Comparison of ENCODE assay signal across 8 mouse cellular contexts in the genomic region with DNA sequence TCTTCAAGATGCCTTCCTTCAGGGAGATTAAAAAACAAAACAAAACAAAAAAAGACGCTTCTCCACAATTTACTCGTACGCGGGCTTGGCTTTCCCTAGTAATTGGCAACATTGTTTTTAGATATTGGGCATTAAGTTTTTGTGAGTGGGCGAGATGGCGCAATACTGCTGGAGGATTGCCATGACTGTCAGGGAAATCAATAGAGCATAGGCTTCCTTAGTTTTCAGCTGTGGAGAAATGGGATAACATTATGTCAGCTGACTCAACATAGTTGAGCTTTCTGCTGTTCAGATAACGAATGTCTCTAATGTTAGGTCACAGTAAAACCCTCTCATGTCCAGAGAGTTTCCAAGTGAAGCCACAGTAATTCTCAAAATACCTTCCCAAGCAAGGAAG. TPM values are rescaled to one million over a fixed set of nuclear protein-coding genes. Genes with fewer than 3 reads are reported as not detected.
DNase-seq lines count a peak whose midpoint lies in the region; ATAC-seq lines count a peak whose summit lies in the region.

No protein-coding gene starts in this region.

- H3K36me3 ChIP-seq in heart, embryonic 10.5 days, result peaks cover 58% of the 10 kb centered on the region

- peaks cover 5% of the 10 kb centered on the region for H3K4me1 ChIP-seq in heart, embryonic 10.5 days

- DNase-seq in gastrocnemius, postnatal 25 days, result peak; percentile 30
- no peak for DNase-seq in gastrocnemius, postnatal 4 days (ENCODE audit: low spot score in 2 of 2)
- DNase-seq in adrenal gland, postnatal 36 days, result peak; percentile 64 to 72
- DNase-seq in heart, embryonic 10.5 days (ENCODE audit: low spot score), result no peak
- DNase-seq in layer of hippocampus, adult 11-12 months (ENCODE audit: low spot score), result peak; percentile 50
- DNase-seq in lung, postnatal 36 days, result peak; percentile 76
- no peak for DNase-seq in spleen, adult 12 weeks (ENCODE audit: low spot score)

- 34% methylated on average over 7 of the region's 7 CpGs for WGBS in heart, embryonic 10.5 days

- no peaks in the 10 kb centered on the region for H3K27me3 ChIP-seq in heart, embryonic 10.5 days (ENCODE audit: insufficient read depth, poor library complexity, severe bottlenecking)

- peak overlapping the region; percentile 89 for H3K27ac ChIP-seq in heart, embryonic 10.5 days

- ATAC-seq in erythroid progenitor cell, adult 5-6 weeks (replicated peaks; ENCODE audit: low FRiP score, poor library complexity, severe bottlenecking), result no peak

- peak overlapping the region; percentile 88 for H3K4me3 ChIP-seq in heart, embryonic 10.5 days

- no peaks in the 10 kb centered on the region for H3K9me3 ChIP-seq in heart, embryonic 10.5 days

RNA-seq across cellular contexts. Expression of gene Iah1, which starts 0.7 kb away (rescaled TPM):
- 10 to 100 TPM in 1 of 2 experiments, 1 to 10 TPM in 1; 3.7 to 10.9 TPM for total RNA-seq in gastrocnemius, postnatal 25 days (2021)
- 10 to 100 TPM; 14.6 to 17.2 TPM for total RNA-seq in gastrocnemius, postnatal 4 days (2021)
- total RNA-seq in adrenal gland, postnatal 36 days (2021), result 10 to 100 TPM; 73.0 to 79.4 TPM
- 38.9 and 40.8 TPM in 2 replicates for polyA plus RNA-seq in heart, embryonic 10.5 days (2016; fragmentation: Nextera tagmentation; extraction: Ambion mirVana)
- total RNA-seq in erythroid progenitor cell, adult 5-6 weeks (2015; ENCODE audit: low replicate concordance), result 15.1 and 20.9 TPM in 2 replicates
- 9.2 and 16.3 TPM in 2 replicates for total RNA-seq in erythroid progenitor cell, adult 5-6 weeks (2017; ENCODE audit: low replicate concordance)

RNA-seq across cellular contexts. Expression of gene Itgb1bp1, which starts 30.8 kb away (rescaled TPM):
- total RNA-seq in gastrocnemius, postnatal 25 days (2021), result 10 to 100 TPM; 34.8 to 37.9 TPM
- total RNA-seq in gastrocnemius, postnatal 4 days (2021), result 10 to 100 TPM; 37.0 to 37.3 TPM
- total RNA-seq in adrenal gland, postnatal 36 days (2021), result 100 to 1,000 TPM in 1 of 2 experiments, 10 to 100 TPM in 1; 95.2 to 113 TPM
- 39.5 and 40.8 TPM in 2 replicates for polyA plus RNA-seq in heart, embryonic 10.5 days (2016; fragmentation: Nextera tagmentation; extraction: Ambion mirVana)
- 14.4 and 15.1 TPM in 2 replicates for total RNA-seq in erythroid progenitor cell, adult 5-6 weeks (2015; ENCODE audit: low replicate concordance)
- total RNA-seq in erythroid progenitor cell, adult 5-6 weeks (2017; ENCODE audit: low replicate concordance), result 11.8 and 15.7 TPM in 2 replicates

RNA-seq across cellular contexts. Expression of gene Cpsf3, which starts 31.7 kb away (rescaled TPM):
- 10 to 100 TPM; 19.0 to 20.1 TPM for total RNA-seq in gastrocnemius, postnatal 25 days (2021)
- 10 to 100 TPM; 38.9 to 43.3 TPM for total RNA-seq in gastrocnemius, postnatal 4 days (2021)
- total RNA-seq in adrenal gland, postnatal 36 days (2021), result 10 to 100 TPM; 60.1 to 77.0 TPM
- polyA plus RNA-seq in heart, embryonic 10.5 days (2016; fragmentation: Nextera tagmentation; extraction: Ambion mirVana), result 91.9 and 106 TPM in 2 replicates
- total RNA-seq in erythroid progenitor cell, adult 5-6 weeks (2015; ENCODE audit: low replicate concordance), result 13.7 and 68.3 TPM in 2 replicates
- total RNA-seq in erythroid progenitor cell, adult 5-6 weeks (2017; ENCODE audit: low replicate concordance), result 15.6 and 17.2 TPM in 2 replicates

RNA-seq across cellular contexts. Expression of gene Adam17, which starts 56.6 kb away (rescaled TPM):
- total RNA-seq in gastrocnemius, postnatal 25 days (2021), result 10 to 100 TPM; 20.9 to 21.3 TPM
- 10 to 100 TPM; 38.3 to 40.5 TPM for total RNA-seq in gastrocnemius, postnatal 4 days (2021)
- 10 to 100 TPM; 45.9 to 56.9 TPM for total RNA-seq in adrenal gland, postnatal 36 days (2021)
- 36.3 and 38.4 TPM in 2 replicates for polyA plus RNA-seq in heart, embryonic 10.5 days (2016; fragmentation: Nextera tagmentation; extraction: Ambion mirVana)
- 10.5 and 16.8 TPM in 2 replicates for total RNA-seq in erythroid progenitor cell, adult 5-6 weeks (2015; ENCODE audit: low replicate concordance)
- total RNA-seq in erythroid progenitor cell, adult 5-6 weeks (2017; ENCODE audit: low replicate concordance), result 26.6 and 29.8 TPM in 2 replicates

Comparison
In these comparisons a context has a peak if more than half of its experiments do, and no peak if none do; other contexts are left out.
1. DNase-seq: peak in gastrocnemius, postnatal 25 days (single experiment), adrenal gland, postnatal 36 days (2 of 2), layer of hippocampus, adult 11-12 months (single experiment) and lung, postnatal 36 days (single experiment); none in gastrocnemius, postnatal 4 days (0 of 2), heart, embryonic 10.5 days (single experiment) and spleen, adult 12 weeks (single experiment).